Mouse (Mus musculus): ENCODE data around the gene Arl6ip4. TPM values are rescaled to one million over a fixed set of nuclear protein-coding genes. Genes with fewer than 3 reads are reported as not detected.

Gene Arl6ip4
- polyA plus RNA-seq, 2 experiments = 88.3 to 95.1 TPM

GRCm38 (mm10) chr5:124086876-124087275 is 29.0 kb upstream of the Arl6ip4 start:
- Histone ChIP-seq H3K27me3 (ENCODE audit: control insufficient read depth, insufficient read depth, low read length) (no peaks in the 10 kb centered on the region), H3K27ac (replicated peaks; ENCODE audit: low read depth, low read length) (no peak overlapping the region)
- 87% methylated on average over 4 of the region's 4 CpGs for WGBS

GRCm38 (mm10) chr5:124089868-124090267 is 26.0 kb upstream of the Arl6ip4 start:
- H3K9ac ChIP-seq (ENCODE audit: low read depth, low read length, severe bottlenecking) = no peak overlapping the region
- H3K4me1 ChIP-seq (ENCODE audit: control insufficient read depth, insufficient read depth, low read length) = no peaks in the 10 kb centered on the region
- DNase-seq (ENCODE audit: low spot score) (no peak), ATAC-seq (ENCODE audit: low FRiP score, low read depth) (no peak)
- H3K27ac ChIP-seq (replicated peaks; ENCODE audit: low read depth, low read length) = no peak overlapping the region
- H3K4me2 ChIP-seq (replicated peaks; ENCODE audit: low read depth, low read length, severe bottlenecking) = no peak overlapping the region
- 81% methylated on average over 23 of the region's 23 CpGs for WGBS
- no peak for TF ChIP-seq POLR2A (IDR thresholded peaks at IDR 0.05; ENCODE audit: borderline replicate concordance, extremely low read depth, insufficient read depth, insufficient read length)
- no peaks in the 10 kb centered on the region for H3K27me3 ChIP-seq (ENCODE audit: control insufficient read depth, insufficient read depth, low read length)
- no peaks in the 10 kb centered on the region for H3K9me3 ChIP-seq (ENCODE audit: control insufficient read depth, low read length)
- no peaks in the 10 kb centered on the region for H3K36me3 ChIP-seq (ENCODE audit: control insufficient read depth, insufficient read depth, low read length)
- H3K4me3 ChIP-seq (replicated peaks; ENCODE audit: low read length) = no peak overlapping the region

More at GRCm38 (mm10) chr5:124086876-124087275, 29.0 kb upstream of the Arl6ip4 start:
- H3K4me2 ChIP-seq (replicated peaks; ENCODE audit: low read depth, low read length, severe bottlenecking) = no peak overlapping the region
- no peak for TF ChIP-seq POLR2A (IDR thresholded peaks at IDR 0.05; ENCODE audit: borderline replicate concordance, extremely low read depth, insufficient read depth, insufficient read length)
- no peak overlapping the region for H3K4me3 ChIP-seq (replicated peaks; ENCODE audit: low read length)
- ATAC-seq (ENCODE audit: low FRiP score, low read depth) (no peak), DNase-seq (ENCODE audit: low spot score) (no peak)
- no peaks in the 10 kb centered on the region for H3K4me1 ChIP-seq (ENCODE audit: control insufficient read depth, insufficient read depth, low read length)
- H3K9me3 ChIP-seq (ENCODE audit: control insufficient read depth, low read length) = no peaks in the 10 kb centered on the region
- no peak overlapping the region for H3K9ac ChIP-seq (ENCODE audit: low read depth, low read length, severe bottlenecking)
- no peaks in the 10 kb centered on the region for H3K36me3 ChIP-seq (ENCODE audit: control insufficient read depth, insufficient read depth, low read length)

- WGBS = 65% methylated on average over 9 of the region's 9 CpGs
- Histone ChIP-seq H3K4me1 (ENCODE audit: control insufficient read depth, insufficient read depth, low read length) (peaks cover 7% of the 10 kb centered on the region; the same call in 1 of the 2 replicates), H3K9ac (ENCODE audit: low read depth, low read length, severe bottlenecking) (no peak overlapping the region), H3K27ac (replicated peaks; ENCODE audit: low read depth, low read length) (no peak overlapping the region), H3K4me3 (replicated peaks; ENCODE audit: low read length) (no peak overlapping the region), H3K4me2 (replicated peaks; ENCODE audit: low read depth, low read length, severe bottlenecking) (no peak overlapping the region), H3K9me3 (ENCODE audit: control insufficient read depth, low read length) (0 out of 2 replicates have a peak, but pooled peaks cover 4% of the 10 kb centered on the region), H3K36me3 (ENCODE audit: control insufficient read depth, insufficient read depth, low read length) (no peaks in the 10 kb centered on the region), H3K27me3 (ENCODE audit: control insufficient read depth, insufficient read depth, low read length) (no peaks in the 10 kb centered on the region; the same call in 1 of the 2 replicates)
- DNase-seq (ENCODE audit: low spot score) = no peak
- TF ChIP-seq POLR2A (IDR thresholded peaks at IDR 0.05; ENCODE audit: borderline replicate concordance, extremely low read depth, insufficient read depth, insufficient read length) = no peak
- ATAC-seq (ENCODE audit: low FRiP score, low read depth) = no peak
These were observed 23.9 kb upstream of the Arl6ip4 start for GRCm38 (mm10) chr5:124091951-124092406.

- TF ChIP-seq POLR2A (IDR thresholded peaks at IDR 0.05; ENCODE audit: borderline replicate concordance, extremely low read depth, insufficient read depth, insufficient read length) = no peak
- H3K9me3 ChIP-seq (ENCODE audit: control insufficient read depth, low read length) = 0 out of 2 replicates have a peak, but pooled peaks cover 4% of the 10 kb centered on the region
- 0 out of 2 replicates have a peak overlapping the region, but pooled peaks have one; percentile 28 for H3K9ac ChIP-seq (ENCODE audit: low read depth, low read length, severe bottlenecking)
- 72% methylated on average over 11 of the region's 11 CpGs for WGBS
- H3K4me1 ChIP-seq (ENCODE audit: control insufficient read depth, insufficient read depth, low read length) = peaks cover 7% of the 10 kb centered on the region; the same call in 1 of the 2 replicates
- H3K4me3 ChIP-seq (replicated peaks; ENCODE audit: low read length) = no peak overlapping the region
- DNase-seq (ENCODE audit: low spot score) (no peak), ATAC-seq (ENCODE audit: low FRiP score, low read depth) (no peak)
- no peaks in the 10 kb centered on the region; the same call in 1 of the 2 replicates for H3K27me3 ChIP-seq (ENCODE audit: control insufficient read depth, insufficient read depth, low read length)
- H3K4me2 ChIP-seq (replicated peaks; ENCODE audit: low read depth, low read length, severe bottlenecking) = no peak overlapping the region
- no peak overlapping the region for H3K27ac ChIP-seq (replicated peaks; ENCODE audit: low read depth, low read length)
- H3K36me3 ChIP-seq (ENCODE audit: control insufficient read depth, insufficient read depth, low read length) = no peaks in the 10 kb centered on the region
These were observed 22.6 kb upstream of the Arl6ip4 start for GRCm38 (mm10) chr5:124093120-124093794.

GRCm38 (mm10) chr5:124093852-124094604 is 21.9 kb upstream of the Arl6ip4 start:
- peaks cover 7% of the 10 kb centered on the region; the same call in 1 of the 2 replicates for H3K4me1 ChIP-seq (ENCODE audit: control insufficient read depth, insufficient read depth, low read length)
- H3K27me3 ChIP-seq (ENCODE audit: control insufficient read depth, insufficient read depth, low read length) = no peaks in the 10 kb centered on the region; the same call in 1 of the 2 replicates
- H3K4me3 ChIP-seq (replicated peaks; ENCODE audit: low read length) = no peak overlapping the region
- DNase-seq (ENCODE audit: low spot score) = no peak
- no peak for TF ChIP-seq POLR2A (IDR thresholded peaks at IDR 0.05; ENCODE audit: borderline replicate concordance, extremely low read depth, insufficient read depth, insufficient read length)
- H3K27ac ChIP-seq (replicated peaks; ENCODE audit: low read depth, low read length) = no peak overlapping the region
- no peak overlapping the region for H3K9ac ChIP-seq (ENCODE audit: low read depth, low read length, severe bottlenecking)
- H3K4me2 ChIP-seq (replicated peaks; ENCODE audit: low read depth, low read length, severe bottlenecking) = no peak overlapping the region
- no peaks in the 10 kb centered on the region for H3K36me3 ChIP-seq (ENCODE audit: control insufficient read depth, insufficient read depth, low read length)
- H3K9me3 ChIP-seq (ENCODE audit: control insufficient read depth, low read length) = 0 out of 2 replicates have a peak, but pooled peaks cover 4% of the 10 kb centered on the region
- 85% methylated on average over 12 of the region's 12 CpGs for WGBS
- no peak for ATAC-seq (ENCODE audit: low FRiP score, low read depth)

Data from limb, embryonic 14.5 days (tissue).